Mouse (Mus musculus): ENCODE results near the gene Srpk3. TPM values are rescaled to one million over a fixed set of nuclear protein-coding genes. Genes with fewer than 3 reads are reported as not detected.
A peak's percentile ranks its signal among the peaks of the same experiment; 100 is the strongest.

The Srpk3 gene
- total RNA-seq, 2 experiments from 2014 or later: 8.2 to 10.4 TPM

DNA sequence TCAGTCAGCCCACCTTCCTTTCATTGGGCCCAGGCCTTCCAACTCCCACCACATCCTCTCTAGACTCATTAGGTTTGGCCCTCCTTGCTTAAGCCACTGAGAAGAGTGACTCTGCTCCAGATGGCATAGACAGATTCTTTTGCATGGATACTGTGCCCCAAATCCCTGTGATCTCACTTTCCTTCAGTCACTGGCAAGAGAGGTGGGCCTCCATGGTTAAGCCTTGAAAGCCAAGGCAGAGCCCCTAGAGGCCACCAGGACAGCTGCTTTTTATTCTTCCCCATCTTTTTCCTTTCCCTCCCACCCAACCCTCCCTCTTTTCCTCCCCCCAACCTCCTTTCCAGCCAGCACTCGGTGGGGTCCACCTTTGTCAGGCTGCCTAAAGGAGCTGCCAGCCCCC lies 19.3 kb downstream of the Srpk3 start:
- intact Hi-C loops (cut with DNase I): no loop called here
- no peak for DNase-seq (ENCODE audit: low spot score in 2 of 2)

DNA sequence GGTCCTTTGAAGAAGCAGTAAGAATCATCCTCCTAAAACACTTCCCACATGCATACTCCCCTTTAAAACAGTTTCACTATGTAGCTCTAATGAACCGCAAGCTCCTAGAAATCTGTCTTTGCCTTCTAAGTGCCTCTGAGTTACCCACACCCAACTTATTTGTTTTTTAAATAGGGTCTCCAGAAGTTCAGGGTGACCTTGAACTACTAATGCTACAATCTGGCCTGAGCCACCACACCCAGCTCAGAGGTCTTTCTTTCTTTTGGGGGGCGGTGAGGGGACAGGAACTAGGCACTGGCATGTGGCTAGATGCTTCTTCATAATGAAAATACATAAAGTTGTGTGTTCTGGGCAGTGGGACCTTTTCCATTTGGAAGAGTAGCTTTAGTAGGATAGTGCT lies 23.3 kb downstream of the Srpk3 start:
- intact Hi-C loops (cut with DNase I): loop anchor here (5.0 kb wide), 1 partner anchor 100 kb away; the partner anchor contains the start of gene L1cam
- no peak for DNase-seq (ENCODE audit: low spot score in 2 of 2)

DNA sequence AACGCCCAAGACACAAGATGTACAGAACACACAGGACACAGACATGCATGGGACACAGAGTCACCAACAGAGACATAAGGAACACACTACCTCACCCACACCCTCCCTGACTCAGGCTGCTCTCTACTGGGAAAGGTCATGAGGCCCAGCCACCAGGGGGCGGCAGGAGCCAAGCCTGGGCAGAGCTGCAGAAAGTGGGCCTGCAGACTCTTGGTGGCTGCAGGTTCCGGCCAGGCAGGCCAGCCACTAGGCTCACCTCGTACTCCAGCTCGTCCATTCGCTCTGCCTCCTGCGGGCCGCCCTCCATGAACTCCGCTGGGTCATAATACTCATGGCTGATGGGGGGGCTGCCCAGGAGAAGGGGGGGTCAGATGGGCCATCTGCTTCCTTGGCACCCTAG lies 24.3 kb downstream of the Srpk3 start:
- intact Hi-C loops (cut with DNase I): loop anchor here (5.0 kb wide), 1 partner anchor 99 kb away; the partner anchor contains the start of gene L1cam
- DNase-seq (ENCODE audit: low spot score in 2 of 2): peak in 1 of 2 experiments; percentile 39

DNA sequence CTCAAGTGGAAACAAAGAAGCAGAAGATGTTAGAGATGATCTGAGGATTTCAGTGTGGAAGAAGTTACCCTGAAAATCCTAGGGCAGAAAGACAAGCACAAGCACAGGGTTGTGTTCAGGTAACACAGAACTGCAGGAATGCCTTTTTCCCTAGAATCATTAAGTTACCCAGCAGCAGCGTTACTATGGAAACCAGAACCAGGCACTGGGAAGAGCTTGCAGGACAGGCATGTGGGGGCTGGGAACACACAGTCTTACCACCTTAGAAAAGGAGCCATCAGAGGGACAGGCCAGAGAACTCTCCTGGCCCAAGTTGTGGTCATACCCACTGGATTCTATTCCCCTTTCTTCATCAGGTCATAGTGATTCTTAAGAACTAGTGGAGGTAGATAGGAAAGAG lies 31.6 kb downstream of the Srpk3 start:
- intact Hi-C loops (cut with DNase I): no loop called here
- no peak for DNase-seq (ENCODE audit: low spot score in 2 of 2)

DNA sequence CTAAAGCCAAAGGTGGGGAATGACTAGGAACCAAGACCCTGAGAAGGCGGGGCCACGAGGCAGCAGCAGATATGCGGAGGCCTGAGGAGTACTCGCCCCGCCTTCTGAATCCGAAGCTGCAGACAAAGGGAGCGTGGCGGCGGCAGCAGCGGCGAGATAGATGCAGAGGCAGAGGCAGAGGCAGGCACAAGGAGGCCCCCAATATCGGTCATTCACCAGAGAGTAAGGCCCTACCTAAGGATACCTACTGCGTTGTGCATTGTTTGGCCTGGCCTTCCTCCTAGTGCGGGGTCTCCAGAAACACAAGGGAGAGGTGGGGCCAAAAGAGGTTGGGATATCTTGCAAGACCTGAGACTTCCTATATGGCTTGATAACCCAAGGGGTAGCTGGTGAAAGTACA lies 40.9 kb downstream of the Srpk3 start:
- DNase-seq (ENCODE audit: low spot score in 2 of 2): no peak
- intact Hi-C loops (cut with DNase I): no loop called here

DNA sequence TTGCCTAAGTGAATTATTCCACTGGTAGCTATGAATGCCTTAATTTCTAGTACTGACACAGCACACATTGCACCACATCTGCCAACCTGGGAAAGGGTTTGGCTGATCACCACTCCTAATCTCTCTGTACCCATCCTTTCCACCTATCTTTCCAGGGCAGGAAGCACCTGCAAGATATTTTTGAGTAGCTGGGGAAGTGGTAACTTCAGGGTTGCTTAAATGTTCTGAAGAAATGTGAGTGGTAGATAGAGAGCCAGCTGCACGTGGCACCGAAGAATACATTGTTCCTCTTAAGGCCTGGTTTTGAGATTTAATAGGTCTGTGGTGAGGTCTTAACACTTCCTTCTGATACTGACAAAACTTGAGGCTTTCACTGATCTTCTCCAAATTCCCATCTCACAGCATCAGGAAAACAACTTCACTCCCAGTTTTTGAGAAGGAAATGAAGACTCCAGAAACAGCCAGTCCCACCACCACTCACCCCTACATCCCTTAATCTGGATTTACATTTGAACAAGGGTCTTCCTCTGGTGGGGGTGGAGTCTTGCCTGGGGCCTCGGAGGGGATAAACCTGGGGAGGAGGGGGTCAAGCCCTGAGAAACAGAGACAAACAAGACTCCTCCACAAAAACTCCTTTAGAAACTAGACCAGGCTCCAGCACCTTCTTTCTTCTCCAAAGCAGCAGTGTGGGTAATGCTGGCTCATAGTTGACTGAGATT lies 42.5 kb downstream of the Srpk3 start:
- DNase-seq (ENCODE audit: low spot score in 2 of 2): no peak

DNA sequence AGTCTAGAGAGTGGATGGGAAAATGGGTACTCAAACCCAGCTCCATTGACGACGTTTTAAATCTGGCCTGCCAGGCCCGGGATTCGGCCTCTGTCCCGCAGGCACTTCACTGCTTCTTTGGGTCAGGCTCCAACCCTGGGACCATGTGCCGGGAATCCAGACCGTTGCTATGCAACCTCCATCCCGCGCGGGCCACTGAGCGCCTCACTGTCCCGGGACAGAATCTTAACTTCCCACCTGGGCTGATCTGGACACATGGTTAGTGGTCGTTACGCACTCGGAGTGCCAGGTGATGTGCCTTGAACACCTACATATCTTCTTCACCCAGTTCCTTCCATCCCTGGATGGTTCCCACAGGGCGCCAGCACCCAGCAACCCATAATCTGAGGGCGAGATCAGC lies 49.5 kb downstream of the Srpk3 start:
- intact Hi-C loops (cut with DNase I): no loop called here
- peak in 1 of 2 experiments; percentile 11 for DNase-seq (ENCODE audit: low spot score in 2 of 2)

More for the DNA sequence above, 42.5 kb downstream of the Srpk3 start:
- intact Hi-C loops (cut with DNase I): no loop called here

DNA sequence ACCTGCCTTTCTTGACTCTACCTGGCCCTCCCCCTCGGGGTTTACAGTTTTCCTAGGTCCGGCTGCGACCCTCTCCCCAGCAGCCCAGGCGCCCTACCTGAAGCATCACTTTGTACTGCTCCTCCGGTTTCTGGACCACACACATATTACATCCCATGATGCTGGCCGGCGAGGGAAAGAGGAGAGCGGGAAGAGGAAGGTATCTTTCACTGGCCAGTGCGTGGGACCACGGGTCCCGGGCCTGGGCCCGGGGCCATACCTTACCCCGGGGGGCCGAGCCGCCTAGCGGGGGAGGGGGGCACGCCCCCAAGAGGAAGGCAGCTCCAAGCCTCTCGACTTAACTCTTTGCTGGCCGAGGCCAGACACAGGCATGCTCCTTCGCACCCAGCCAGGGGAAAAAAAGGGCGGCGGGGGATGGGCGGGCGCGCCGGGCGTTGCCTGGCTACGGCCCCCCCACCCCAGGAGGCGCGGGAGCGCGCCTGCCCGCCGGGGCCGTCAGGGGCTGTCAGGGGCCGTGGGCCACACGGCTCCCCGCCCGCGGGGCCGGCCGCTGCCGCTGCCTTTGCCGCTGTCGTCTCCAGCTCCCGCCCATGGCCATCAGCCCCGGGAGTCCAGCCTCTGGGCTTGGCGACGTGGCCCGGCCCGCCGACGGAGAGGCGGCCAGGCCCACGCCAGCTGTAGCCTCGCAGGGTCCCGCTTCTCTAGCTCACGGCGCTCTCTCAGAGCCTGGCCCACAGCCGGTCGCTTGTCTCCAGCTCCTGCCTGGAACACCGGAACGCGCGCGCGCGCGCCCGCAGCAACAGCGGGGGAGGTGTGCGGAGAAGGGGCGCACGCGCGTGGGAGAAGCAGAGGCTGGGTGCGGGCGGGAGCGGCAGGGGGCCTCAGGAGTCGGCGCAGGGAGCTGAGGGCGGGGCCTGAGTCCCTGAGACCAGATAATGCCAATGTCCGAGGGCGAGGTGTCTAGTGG lies 50.3 kb downstream of the Srpk3 start, which contains the start of gene Pdzd4:
Gene Pdzd4 (minus strand): TSS at position 785 of the 967 bp plus-strand sequence.
- DNase-seq (ENCODE audit: low spot score in 2 of 2): peak; percentile 49 to 61
- intact Hi-C loops (cut with DNase I): no loop called here

Other genes with a start within 250 kb of the Srpk3 start
- 1 to 10 TPM in 1 of 2 experiments, under 1 TPM in 1; 0.75 to 1.0 TPM for gene Dusp9, start 135.0 kb upstream of the Srpk3 start, total RNA-seq (2021)
- gene Pnck, start 114.3 kb upstream of the Srpk3 start, total RNA-seq (2021): 10 to 100 TPM; 84.2 to 96.1 TPM
- 100 to 1,000 TPM in 1 of 2 experiments, 10 to 100 TPM in 1; 98.6 to 104 TPM for gene Slc6a8, start 101.3 kb upstream of the Srpk3 start, total RNA-seq (2021)
- gene Bcap31, start 58.2 kb upstream of the Srpk3 start, total RNA-seq (2021): 10 to 100 TPM; 77.9 to 83.8 TPM
- 10 to 100 TPM; 11.8 to 13.6 TPM for gene Abcd1, start 57.8 kb upstream of the Srpk3 start, total RNA-seq (2021)
- 10 to 100 TPM in 1 of 2 experiments, 1 to 10 TPM in 1; 9.8 to 10.2 TPM for gene Plxnb3, start 17.3 kb upstream of the Srpk3 start, total RNA-seq (2021)
- gene Idh3g, start 12.5 kb downstream of the Srpk3 start, total RNA-seq (2021): 100 to 1,000 TPM; 179 to 205 TPM
- 10 to 100 TPM; 81.2 to 95.9 TPM for gene Ssr4, start 12.6 kb downstream of the Srpk3 start, total RNA-seq (2021)
- gene Pdzd4, start 50.6 kb downstream of the Srpk3 start, total RNA-seq (2021): 100 to 1,000 TPM; 116 to 121 TPM
- gene Avpr2, start 117.7 kb downstream of the Srpk3 start, total RNA-seq (2021): not detected
- gene L1cam, start 121.7 kb downstream of the Srpk3 start, total RNA-seq (2021): 100 to 1,000 TPM; 131 to 179 TPM
- 1 to 10 TPM; 3.0 to 6.6 TPM for gene Arhgap4, start 147.5 kb downstream of the Srpk3 start, total RNA-seq (2021)
- gene Naa10, start 147.5 kb downstream of the Srpk3 start, total RNA-seq (2021): 10 to 100 TPM; 52.5 to 54.7 TPM
- 1 to 10 TPM; 5.5 to 7.3 TPM for gene Renbp, start 156.4 kb downstream of the Srpk3 start, total RNA-seq (2021)
- gene Hcfc1, start 192.0 kb downstream of the Srpk3 start, total RNA-seq (2021): 10 to 100 TPM; 69.4 to 75.1 TPM
- gene Irak1, start 249.5 kb downstream of the Srpk3 start, total RNA-seq (2021): 10 to 100 TPM; 44.0 to 53.8 TPM